Mouse (Mus musculus) liver, embryonic 14.5 days (tissue): Measurements from ENCODE around the gene Lingo1. TPM values are rescaled to one million over a fixed set of nuclear protein-coding genes. Genes with fewer than 3 reads are reported as not detected.

Experiments used
- ATAC-seq: fragments of 200-750 bp; cut with Nextera tagmentation; 2 replicates; pipeline ENCODE4 v1.8.0; 2017; ENCODE audit warnings: moderate number of reproducible peaks, mild to moderate bottlenecking, moderate library complexity; ENCODE audit not compliant: insufficient read depth
- DNase-seq, 3 experiments: peaks; one replicate each; pipeline ENCODE4 v3.0.0-alpha.2; 2012 to 2013; ENCODE audit warnings: low read depth in 3 of 3, low spot score in 3 of 3
- H3K27ac ChIP-seq: fragments of 300-500 bp; sonication (generic); 2 replicates; pipeline ENCODE4 v1.5.1; 2014; ENCODE audit warnings: moderate library complexity, mild to moderate bottlenecking, control low read depth, inconsistent platforms
- H3K27me3 ChIP-seq: fragments of 300-500 bp; sonication (generic); 2 replicates; pipeline ENCODE4 v1.6.1; 2014; ENCODE audit warnings: mild to moderate bottlenecking, low read length, moderate library complexity; ENCODE audit not compliant: control insufficient read depth, insufficient read depth
- H3K36me3 ChIP-seq: fragments of 300-500 bp; sonication (generic); replicated peaks from 2 replicates; pipeline ENCODE4 v1.6.1; 2014; ENCODE audit warnings: low read depth; ENCODE audit not compliant: control insufficient read depth, insufficient read depth
- H3K4me1 ChIP-seq, 2 experiments: fragments of 200-500 bp in 1 of 2; fragments of 300-500 bp in 1 of 2; sonication (generic) in 1 of 2; replicated peaks; 2 replicates each; pipeline ENCODE4 v1.6.1; 2012 to 2014; ENCODE audit warnings: antibody characterized with exemption in 1 of 2, inconsistent platforms in 1 of 2, low read length in 1 of 2; ENCODE audit not compliant: control insufficient read depth in 2 of 2, insufficient read depth in 2 of 2
- H3K4me2 ChIP-seq: fragments of 300-500 bp; sonication (generic); 2 replicates; pipeline ENCODE4 v1.6.1; 2014; ENCODE audit warnings: low read depth, mild to moderate bottlenecking, control low read depth, moderate library complexity
- H3K4me3 ChIP-seq, 2 experiments: fragments of 200-500 bp in 1 of 2; fragments of 300-500 bp in 1 of 2; sonication (generic) in 1 of 2; 2 replicates each; pipeline ENCODE4 v1.5.1; 2012 to 2014; ENCODE audit warnings: low read depth in 2 of 2, low read length in 2 of 2, mild to moderate bottlenecking in 2 of 2, control low read depth in 1 of 2, inconsistent platforms in 1 of 2, moderate library complexity in 1 of 2; ENCODE audit not compliant: insufficient read depth in 1 of 2
- H3K9ac ChIP-seq: fragments of 300-500 bp; sonication (generic); replicated peaks from 2 replicates; pipeline ENCODE4 v1.6.1; 2014; ENCODE audit warnings: mild to moderate bottlenecking, control low read depth, moderate library complexity
- H3K9me3 ChIP-seq: fragments of 300-500 bp; sonication (generic); 2 replicates; pipeline ENCODE4 v1.6.1; 2016; ENCODE audit warnings: low read length, mixed read lengths; ENCODE audit not compliant: control insufficient read depth
- CTCF ChIP-seq: IDR thresholded peaks from 2 replicates; pipeline ENCODE4 v1.5.1; 2016; ENCODE audit warnings: antibody characterized with exemption, low read depth, control low read depth
- EP300 ChIP-seq: IDR thresholded peaks from 2 replicates; pipeline ENCODE4 v1.6.1; 2016; ENCODE audit warnings: antibody characterized with exemption, low read depth
- WGBS: fragments of 180-500 bp; shearing (Covaris S2); extraction: QIAGEN DNeasy Blood & Tissue Kit; methylation state at CpG from one replicate; pipeline ENCODE4 v1.1.7; 2014; ENCODE audit not compliant: insufficient replicate concordance; 5-methylcytosine and 5-hydroxymethylcytosine counted together
- polyA plus RNA-seq, 2 experiments: library from polyadenylated mRNA; depleted of rRNA in 1 of 2; stranded (reverse) in 1 of 2; unstranded in 1 of 2; fragments of >200 nt; fragmentation: Nextera tagmentation in 1 of 2; extraction: Ambion mirVana in 1 of 2; gene quantifications; 2 replicates each; pipeline versions ENCODE4 v1.2.1 to v1.2.3; 2012 to 2014

The Lingo1 gene
- polyA plus RNA-seq, 2 experiments = 0.14 to 0.58 TPM

DNA sequence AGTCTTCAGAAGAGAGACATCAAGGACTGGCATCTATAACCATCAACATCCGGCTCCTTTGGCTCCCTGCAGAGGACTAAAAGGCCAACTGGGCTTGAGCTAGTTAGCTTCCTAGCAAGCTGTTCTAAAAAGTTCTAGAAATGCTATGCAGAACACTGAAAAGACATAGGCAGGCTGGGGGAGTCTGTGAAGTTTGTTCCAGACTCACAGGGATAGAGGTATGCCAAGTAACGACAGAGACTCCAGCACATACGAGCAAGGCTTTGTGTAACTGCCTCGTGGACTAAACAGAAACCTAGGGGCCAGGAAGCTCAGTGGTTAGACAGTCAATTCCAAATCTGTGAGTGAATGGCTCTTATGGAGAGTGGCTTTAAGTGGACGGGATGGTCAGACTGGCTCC lies 108.8 kb downstream of the Lingo1 start:
- H3K9me3 ChIP-seq = no peaks in the 10 kb centered on the region
- ATAC-seq = no peak
- no peak overlapping the region for H3K4me2 ChIP-seq
- 55% methylated on average over 5 of the region's 5 CpGs for WGBS
- H3K4me1 ChIP-seq = no peaks in the 10 kb centered on the region
- H3K27ac ChIP-seq = no peak overlapping the region
- no peak overlapping the region for H3K4me3 ChIP-seq
- H3K9ac ChIP-seq = no peak overlapping the region
- no peak for TF ChIP-seq EP300
- no peak for TF ChIP-seq CTCF
- H3K27me3 ChIP-seq = no peaks in the 10 kb centered on the region
- DNase-seq = no peak
- no peaks in the 10 kb centered on the region for H3K36me3 ChIP-seq

DNA sequence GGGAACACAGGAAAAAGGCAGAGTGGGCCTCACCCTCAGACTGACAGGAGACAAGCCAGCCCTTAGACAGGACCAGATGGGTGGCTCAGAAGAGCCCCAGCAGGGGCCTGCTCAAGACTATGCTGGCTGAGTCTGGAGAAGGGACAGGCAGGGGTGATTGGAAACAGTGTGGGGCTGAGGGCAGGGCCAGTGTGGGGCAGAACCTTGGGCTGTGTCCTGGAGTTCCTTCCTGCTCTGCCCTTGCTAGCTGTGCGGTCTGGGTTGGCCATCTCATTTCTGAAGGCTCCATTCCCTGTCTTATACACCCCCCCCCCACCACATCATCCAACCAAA lies 109.2 kb downstream of the Lingo1 start:
- Histone ChIP-seq H3K9ac (no peak overlapping the region), H3K4me3 (no peak overlapping the region), H3K27ac (no peak overlapping the region), H3K27me3 (no peaks in the 10 kb centered on the region), H3K9me3 (no peaks in the 10 kb centered on the region), H3K4me2 (no peak overlapping the region), H3K4me1 (no peaks in the 10 kb centered on the region), H3K36me3 (no peaks in the 10 kb centered on the region)
- TF ChIP-seq CTCF = no peak
- ATAC-seq (no peak), DNase-seq (no peak)
- WGBS = 64% methylated on average over 1 of the region's 1 CpGs

DNA sequence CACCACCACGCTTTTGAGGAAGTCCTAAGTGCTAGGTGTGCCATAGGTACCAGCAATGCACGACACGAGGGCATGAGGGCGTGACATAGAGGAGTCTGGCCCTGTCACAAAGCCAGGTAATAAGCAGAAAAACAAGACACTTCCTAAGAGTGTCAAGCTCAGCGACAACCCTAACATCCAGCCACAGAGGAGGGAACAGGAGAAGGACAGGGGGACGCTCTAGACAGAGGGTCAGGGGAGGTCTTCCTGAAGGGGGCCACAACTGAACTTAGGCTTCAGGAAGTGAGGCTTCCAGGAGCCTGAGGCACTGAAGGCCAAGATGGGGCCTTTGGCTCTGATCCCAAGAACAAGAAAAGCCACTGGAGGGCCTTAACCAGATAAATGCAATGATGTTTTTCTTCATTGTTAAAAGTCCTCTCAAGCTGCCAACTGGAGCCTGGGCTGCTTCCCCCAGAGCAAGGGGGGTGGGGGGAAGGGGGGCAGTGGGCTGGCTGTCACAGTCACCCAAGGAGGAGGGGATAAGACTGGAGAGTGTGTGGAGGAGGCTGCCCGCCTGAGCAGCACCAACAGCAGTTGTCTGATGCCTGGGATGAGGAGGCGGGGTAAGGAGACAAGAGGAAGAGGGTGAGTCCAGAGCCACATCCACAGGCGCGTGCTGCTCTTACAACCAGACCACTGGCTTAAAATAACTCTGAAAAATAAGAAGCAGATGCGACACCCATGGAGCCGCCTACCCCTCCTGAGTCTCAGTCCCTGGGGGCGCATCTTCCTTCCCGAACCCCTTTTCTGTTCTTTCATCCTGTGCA lies 109.7 kb downstream of the Lingo1 start:
- ATAC-seq (no peak), DNase-seq (no peak)
- WGBS = 29% methylated on average over 14 of the region's 14 CpGs
- Histone ChIP-seq H3K4me1 (no peaks in the 10 kb centered on the region), H3K27ac (no peak overlapping the region), H3K27me3 (no peaks in the 10 kb centered on the region), H3K9me3 (no peaks in the 10 kb centered on the region), H3K9ac (no peak overlapping the region), H3K4me2 (no peak overlapping the region), H3K4me3 (no peak overlapping the region), H3K36me3 (no peaks in the 10 kb centered on the region)
- TF ChIP-seq EP300 (no peak), CTCF (no peak)

DNA sequence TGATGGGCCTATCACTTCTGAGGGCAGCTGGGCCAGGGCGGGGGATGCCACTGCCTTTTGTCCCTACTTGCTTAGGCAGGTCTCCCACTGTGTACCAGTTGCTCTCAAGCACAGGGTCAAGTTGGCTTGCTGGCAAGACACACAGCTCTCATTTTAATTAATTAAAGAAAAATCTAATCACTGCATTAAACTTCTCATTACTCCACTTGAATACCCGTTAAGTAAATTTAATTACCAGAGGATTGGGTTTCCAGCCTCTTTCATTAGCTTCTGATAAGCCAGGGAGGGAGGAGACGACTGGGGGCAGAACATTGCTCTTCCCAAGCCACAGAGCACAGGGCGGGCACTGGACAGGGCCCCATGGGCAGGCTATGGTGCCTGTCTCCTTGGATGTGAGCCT lies 113.4 kb downstream of the Lingo1 start:
- no peak overlapping the region for H3K9ac ChIP-seq
- no peaks in the 10 kb centered on the region for H3K27me3 ChIP-seq
- no peak overlapping the region for H3K4me3 ChIP-seq
- DNase-seq (no peak), ATAC-seq (no peak)
- no peaks in the 10 kb centered on the region for H3K4me1 ChIP-seq
- no peaks in the 10 kb centered on the region for H3K9me3 ChIP-seq
- no peaks in the 10 kb centered on the region for H3K36me3 ChIP-seq
- TF ChIP-seq EP300 (no peak), CTCF (no peak)
- H3K4me2 ChIP-seq = no peak overlapping the region
- WGBS = 38% methylated on average over 4 of the region's 4 CpGs
- no peak overlapping the region for H3K27ac ChIP-seq

DNA sequence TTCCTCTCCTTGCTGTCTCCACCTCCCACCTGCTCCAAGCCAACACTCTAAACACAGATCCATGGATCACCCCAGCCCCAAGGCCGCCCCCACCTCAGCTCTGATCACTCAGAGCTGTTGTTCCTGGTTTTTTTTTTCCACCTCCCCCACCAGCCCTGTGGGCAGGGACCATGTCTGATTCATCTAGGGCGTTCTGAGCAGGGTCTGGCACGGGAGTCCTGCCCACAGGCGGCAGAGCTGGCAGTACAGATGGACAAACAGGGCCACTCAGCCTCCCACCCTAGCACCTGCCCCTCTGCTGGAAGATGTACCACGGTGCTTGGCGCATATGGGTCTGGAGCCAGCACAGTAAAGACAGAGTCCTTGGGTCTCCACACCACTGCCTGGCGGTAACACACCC lies 114.3 kb downstream of the Lingo1 start:
- ATAC-seq (no peak), DNase-seq (no peak)
- Histone ChIP-seq H3K4me1 (no peaks in the 10 kb centered on the region), H3K27ac (no peak overlapping the region), H3K4me2 (no peak overlapping the region), H3K9me3 (no peaks in the 10 kb centered on the region), H3K27me3 (no peaks in the 10 kb centered on the region), H3K4me3 (no peak overlapping the region), H3K9ac (no peak overlapping the region), H3K36me3 (no peaks in the 10 kb centered on the region)
- WGBS = 66% methylated on average over 7 of the region's 7 CpGs
- no peak for TF ChIP-seq EP300
- TF ChIP-seq CTCF = no peak
